Comparison of ENCODE assay signal across 9 mouse cellular contexts in the genomic region with DNA sequence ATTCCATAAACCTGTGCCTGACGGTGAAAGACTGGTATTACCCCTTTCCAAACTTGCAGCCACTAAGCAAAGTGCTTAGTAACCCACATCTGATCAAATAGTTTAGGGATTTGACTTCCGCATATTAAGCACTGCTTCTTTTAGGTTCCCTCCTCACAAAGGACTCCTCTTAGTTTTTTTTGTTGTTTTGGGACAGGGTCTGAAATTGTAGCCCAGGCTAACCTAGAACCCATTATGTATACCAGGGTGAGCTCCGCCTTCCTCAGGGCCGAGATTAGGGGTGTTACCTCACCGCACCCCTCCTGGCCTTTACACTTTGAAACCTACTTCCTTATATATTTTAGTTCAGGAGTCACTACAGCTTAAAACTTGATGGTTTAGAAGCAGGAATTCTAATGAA. TPM values are rescaled to one million over a fixed set of nuclear protein-coding genes. Genes with fewer than 3 reads are reported as not detected.
DNase-seq lines count a peak whose midpoint lies in the region; ATAC-seq and TF ChIP-seq lines count a peak whose summit lies in the region.
"Had no signal": no experiment of that assay in that cellular context is flagged by ENCODE, and none has a peak within 500 bp of the region (broad histone marks: within the 10 kb centered on the region; RNA-seq: fewer than 3 reads in every experiment).

No protein-coding gene starts in this region.

- ATAC-seq in heart, embryonic 16.5 days (replicated peaks; ENCODE audit: extremely low read depth, insufficient read depth, low FRiP score) = no peak
- no peak for ATAC-seq in intestine, embryonic 14.5 days (replicated peaks; ENCODE audit: low FRiP score, low TSS enrichment, low read depth)
- ATAC-seq in midbrain, postnatal 0 days (ENCODE audit: low FRiP score) = no peak
- ATAC-seq: Patski had no signal

- no peaks in the 10 kb centered on the region for H3K27me3 ChIP-seq in heart, embryonic 16.5 days (ENCODE audit: control insufficient read depth, insufficient read depth, low read length)
- H3K27me3 ChIP-seq in embryonic facial prominence, embryonic 10.5 days (replicated peaks; ENCODE audit: low read depth, poor library complexity, severe bottlenecking) = peaks cover 4% of the 10 kb centered on the region; the same call in 1 of the 2 replicates
- H3K27me3 ChIP-seq in intestine, embryonic 14.5 days (replicated peaks; ENCODE audit: control insufficient read depth, insufficient read depth, low read length) = no peaks in the 10 kb centered on the region
- no peaks in the 10 kb centered on the region for H3K27me3 ChIP-seq in midbrain, postnatal 0 days (ENCODE audit: insufficient read depth, low read length)
- H3K27me3 ChIP-seq: Patski had no signal

- peak overlapping the region; percentile 97 for H3K4me2 ChIP-seq in heart, embryonic 16.5 days (ENCODE audit: low read depth, low read length)
- H3K4me2 ChIP-seq in intestine, embryonic 14.5 days (ENCODE audit: low read length) = peak overlapping the region; percentile 99
- peak overlapping the region; percentile 92 for H3K4me2 ChIP-seq in midbrain, postnatal 0 days (ENCODE audit: low read depth, low read length, poor library complexity, severe bottlenecking)

- TF ChIP-seq CTCF in midbrain, postnatal 0 days (IDR thresholded peaks at IDR 0.05) = no peak

- no peaks in the 10 kb centered on the region for H3K9me3 ChIP-seq in heart, embryonic 16.5 days (replicated peaks; ENCODE audit: control insufficient read depth, low read length)
- H3K9me3 ChIP-seq in embryonic facial prominence, embryonic 10.5 days = no peaks in the 10 kb centered on the region
- H3K9me3 ChIP-seq in intestine, embryonic 14.5 days (ENCODE audit: control insufficient read depth, low read length) = no peaks in the 10 kb centered on the region
- H3K9me3 ChIP-seq in midbrain, postnatal 0 days (ENCODE audit: low read length) = no peaks in the 10 kb centered on the region

- H3K36me3 ChIP-seq in heart, embryonic 16.5 days (ENCODE audit: control insufficient read depth, insufficient read depth) = no peaks in the 10 kb centered on the region
- H3K36me3 ChIP-seq in embryonic facial prominence, embryonic 10.5 days (replicated peaks) = no peaks in the 10 kb centered on the region
- no peaks in the 10 kb centered on the region for H3K36me3 ChIP-seq in intestine, embryonic 14.5 days (ENCODE audit: control insufficient read depth, insufficient read depth, low read length)
- H3K36me3 ChIP-seq in midbrain, postnatal 0 days (ENCODE audit: insufficient read depth, low read length) = no peaks in the 10 kb centered on the region

- no peak overlapping the region; the same call in 1 of the 2 replicates for H3K27ac ChIP-seq in heart, embryonic 16.5 days (ENCODE audit: low read length)
- no peak overlapping the region for H3K27ac ChIP-seq in embryonic facial prominence, embryonic 10.5 days (replicated peaks)
- peak overlapping the region; percentile 69; the same call in 1 of the 2 replicates for H3K27ac ChIP-seq in intestine, embryonic 14.5 days (ENCODE audit: low read depth)
- H3K27ac ChIP-seq in midbrain, postnatal 0 days (ENCODE audit: low read depth, low read length) = no peak overlapping the region

- no peak for DNase-seq in heart, postnatal 14 days
- no peak for DNase-seq in embryonic facial prominence, embryonic 10.5 days (ENCODE audit: low spot score)
- no peak for DNase-seq in intestine, embryonic 14.5 days (ENCODE audit: low spot score)
- no peak for DNase-seq in midbrain, postnatal 0 days (ENCODE audit: low spot score)
- DNase-seq in testis, postnatal 10 days (ENCODE audit: low spot score) = no peak
- DNase-seq in gastrocnemius, postnatal 25 days = no peak
- DNase-seq in cerebellum, postnatal 14 days = no peak

- H3K4me3 ChIP-seq in heart, embryonic 16.5 days (ENCODE audit: low read length) = peak overlapping the region; percentile 67
- peak overlapping the region; percentile 63 for H3K4me3 ChIP-seq in embryonic facial prominence, embryonic 10.5 days
- H3K4me3 ChIP-seq in intestine, embryonic 14.5 days (ENCODE audit: low read depth, low read length) = peak overlapping the region; percentile 56
- peak overlapping the region; percentile 41 for H3K4me3 ChIP-seq in midbrain, postnatal 0 days (ENCODE audit: low read depth, low read length)

- 35% methylated on average over 5 of the region's 5 CpGs for WGBS in heart, embryonic 16.5 days
- 32% methylated on average over 5 of the region's 5 CpGs for WGBS in embryonic facial prominence, embryonic 10.5 days
- WGBS in intestine, embryonic 14.5 days = 31% methylated on average over 5 of the region's 5 CpGs
- WGBS in midbrain, postnatal 0 days = 37% methylated on average over 5 of the region's 5 CpGs

- intact Hi-C loops in heart, postnatal 14 days (cut with DNase I) = loop anchor here (2.0 kb wide), 2 partner anchors 39 to 73 kb away; no protein-coding TSS in a partner anchor

- H3K9ac ChIP-seq in heart, embryonic 16.5 days (ENCODE audit: low read length) = peak overlapping the region; percentile 71
- peak overlapping the region; percentile 69 for H3K9ac ChIP-seq in intestine, embryonic 14.5 days (ENCODE audit: low read length)
- H3K9ac ChIP-seq in midbrain, postnatal 0 days (replicated peaks; ENCODE audit: low read length, poor library complexity, severe bottlenecking) = no peak overlapping the region

- peaks cover 50% of the 10 kb centered on the region for H3K4me1 ChIP-seq in heart, embryonic 16.5 days (ENCODE audit: control insufficient read depth, insufficient read depth, low read length)
- peaks cover 71% of the 10 kb centered on the region for H3K4me1 ChIP-seq in embryonic facial prominence, embryonic 10.5 days
- peaks cover 42% of the 10 kb centered on the region for H3K4me1 ChIP-seq in intestine, embryonic 14.5 days (replicated peaks; ENCODE audit: control insufficient read depth, insufficient read depth, low read length)
- peaks cover 6% of the 10 kb centered on the region for H3K4me1 ChIP-seq in midbrain, postnatal 0 days (ENCODE audit: insufficient read depth, low read length)

RNA-seq across cellular contexts. Expression of gene Msl1, which starts 5.5 kb away (rescaled TPM):
- 15.2 and 15.5 TPM in 2 replicates for polyA plus RNA-seq in heart, embryonic 16.5 days (2015; fragmentation: Nextera tagmentation; extraction: Ambion mirVana)
- total RNA-seq in heart, postnatal 14 days (2021) = 10 to 100 TPM; 71.2 to 71.8 TPM
- polyA plus RNA-seq in embryonic facial prominence, embryonic 10.5 days (2016; fragmentation: Nextera tagmentation; extraction: Ambion mirVana) = 23.4 and 23.5 TPM in 2 replicates
- polyA plus RNA-seq in intestine, embryonic 14.5 days (2014; fragmentation: Nextera tagmentation; extraction: Ambion mirVana) = 17.5 and 19.1 TPM in 2 replicates
- 88.3 and 107 TPM in 2 replicates for total RNA-seq in midbrain, postnatal 0 days (2014; rRNA removed)
- polyA plus RNA-seq in midbrain, postnatal 0 days (2015; fragmentation: Nextera tagmentation; extraction: Ambion mirVana) = 22.3 and 25.8 TPM in 2 replicates
- 10 to 100 TPM; 51.3 to 63.6 TPM for total RNA-seq in gastrocnemius, postnatal 25 days (2021)

RNA-seq across cellular contexts. Expression of gene Nr1d1, which starts 14.7 kb away (rescaled TPM):
- polyA plus RNA-seq in heart, embryonic 16.5 days (2015; fragmentation: Nextera tagmentation; extraction: Ambion mirVana) = 7.0 and 8.2 TPM in 2 replicates
- total RNA-seq in heart, postnatal 14 days (2021) = 10 to 100 TPM; 20.7 to 31.5 TPM
- polyA plus RNA-seq in embryonic facial prominence, embryonic 10.5 days (2016; fragmentation: Nextera tagmentation; extraction: Ambion mirVana) = 1.1 and 1.8 TPM in 2 replicates
- polyA plus RNA-seq in intestine, embryonic 14.5 days (2014; fragmentation: Nextera tagmentation; extraction: Ambion mirVana) = 2.5 and 2.8 TPM in 2 replicates
- 7.1 and 11.0 TPM in 2 replicates for total RNA-seq in midbrain, postnatal 0 days (2014; rRNA removed)
- 12.3 and 14.3 TPM in 2 replicates for polyA plus RNA-seq in midbrain, postnatal 0 days (2015; fragmentation: Nextera tagmentation; extraction: Ambion mirVana)
- 100 to 1,000 TPM in 1 of 2 experiments, 10 to 100 TPM in 1; 98.0 to 119 TPM for total RNA-seq in gastrocnemius, postnatal 25 days (2021)

RNA-seq across cellular contexts. Expression of gene Casc3, which starts 14.9 kb away (rescaled TPM):
- 23.4 and 24.0 TPM in 2 replicates for polyA plus RNA-seq in heart, embryonic 16.5 days (2015; fragmentation: Nextera tagmentation; extraction: Ambion mirVana)
- 10 to 100 TPM; 23.6 to 25.0 TPM for total RNA-seq in heart, postnatal 14 days (2021)
- polyA plus RNA-seq in embryonic facial prominence, embryonic 10.5 days (2016; fragmentation: Nextera tagmentation; extraction: Ambion mirVana) = 47.5 and 48.3 TPM in 2 replicates
- polyA plus RNA-seq in intestine, embryonic 14.5 days (2014; fragmentation: Nextera tagmentation; extraction: Ambion mirVana) = 34.5 and 37.3 TPM in 2 replicates
- total RNA-seq in midbrain, postnatal 0 days (2014; rRNA removed) = 29.4 and 32.2 TPM in 2 replicates
- 34.0 and 39.7 TPM in 2 replicates for polyA plus RNA-seq in midbrain, postnatal 0 days (2015; fragmentation: Nextera tagmentation; extraction: Ambion mirVana)
- total RNA-seq in gastrocnemius, postnatal 25 days (2021) = 10 to 100 TPM; 13.9 to 15.0 TPM

RNA-seq across cellular contexts. Expression of gene Rapgefl1, which starts 46.8 kb away (rescaled TPM):
- 1.0 and 1.1 TPM in 2 replicates for polyA plus RNA-seq in heart, embryonic 16.5 days (2015; fragmentation: Nextera tagmentation; extraction: Ambion mirVana)
- total RNA-seq in heart, postnatal 14 days (2021) = 1 to 10 TPM in 1 of 2 experiments, under 1 TPM in 1; 0.61 to 1.0 TPM
- polyA plus RNA-seq in embryonic facial prominence, embryonic 10.5 days (2016; fragmentation: Nextera tagmentation; extraction: Ambion mirVana) = 1.4 and 1.8 TPM in 2 replicates
- 1.5 and 2.2 TPM in 2 replicates for polyA plus RNA-seq in intestine, embryonic 14.5 days (2014; fragmentation: Nextera tagmentation; extraction: Ambion mirVana)
- total RNA-seq in midbrain, postnatal 0 days (2014; rRNA removed) = 39.0 and 40.8 TPM in 2 replicates
- 10.9 and 11.4 TPM in 2 replicates for polyA plus RNA-seq in midbrain, postnatal 0 days (2015; fragmentation: Nextera tagmentation; extraction: Ambion mirVana)
- total RNA-seq in gastrocnemius, postnatal 25 days (2021) = under 1 TPM; 0.23 to 0.40 TPM

RNA-seq across cellular contexts. Expression of gene Thra, which starts 49.4 kb away (rescaled TPM):
- polyA plus RNA-seq in heart, embryonic 16.5 days (2015; fragmentation: Nextera tagmentation; extraction: Ambion mirVana) = 37.5 and 40.2 TPM in 2 replicates
- 100 to 1,000 TPM; 123 to 130 TPM for total RNA-seq in heart, postnatal 14 days (2021)
- polyA plus RNA-seq in embryonic facial prominence, embryonic 10.5 days (2016; fragmentation: Nextera tagmentation; extraction: Ambion mirVana) = 8.8 and 9.1 TPM in 2 replicates
- 60.7 and 63.8 TPM in 2 replicates for polyA plus RNA-seq in intestine, embryonic 14.5 days (2014; fragmentation: Nextera tagmentation; extraction: Ambion mirVana)
- 774 and 843 TPM in 2 replicates for total RNA-seq in midbrain, postnatal 0 days (2014; rRNA removed)
- polyA plus RNA-seq in midbrain, postnatal 0 days (2015; fragmentation: Nextera tagmentation; extraction: Ambion mirVana) = 165 and 182 TPM in 2 replicates
- total RNA-seq in gastrocnemius, postnatal 25 days (2021) = 10 to 100 TPM; 75.4 to 89.1 TPM
